Mouse (Mus musculus) urinary bladder, postnatal 14 days (tissue): ENCODE measurements around the gene Ddx27.
"Not testable (repeated sequence)": the region's sequence is repeated elsewhere in the genome, so short reads cannot be mapped to it uniquely, and the experiment has no call there.

ENCODE experiments used
- DNase-seq: peaks from one replicate; pipeline ENCODE4 v3.0.0; 2021; ENCODE audit warnings: low spot score

Ddx27 gene

DNA sequence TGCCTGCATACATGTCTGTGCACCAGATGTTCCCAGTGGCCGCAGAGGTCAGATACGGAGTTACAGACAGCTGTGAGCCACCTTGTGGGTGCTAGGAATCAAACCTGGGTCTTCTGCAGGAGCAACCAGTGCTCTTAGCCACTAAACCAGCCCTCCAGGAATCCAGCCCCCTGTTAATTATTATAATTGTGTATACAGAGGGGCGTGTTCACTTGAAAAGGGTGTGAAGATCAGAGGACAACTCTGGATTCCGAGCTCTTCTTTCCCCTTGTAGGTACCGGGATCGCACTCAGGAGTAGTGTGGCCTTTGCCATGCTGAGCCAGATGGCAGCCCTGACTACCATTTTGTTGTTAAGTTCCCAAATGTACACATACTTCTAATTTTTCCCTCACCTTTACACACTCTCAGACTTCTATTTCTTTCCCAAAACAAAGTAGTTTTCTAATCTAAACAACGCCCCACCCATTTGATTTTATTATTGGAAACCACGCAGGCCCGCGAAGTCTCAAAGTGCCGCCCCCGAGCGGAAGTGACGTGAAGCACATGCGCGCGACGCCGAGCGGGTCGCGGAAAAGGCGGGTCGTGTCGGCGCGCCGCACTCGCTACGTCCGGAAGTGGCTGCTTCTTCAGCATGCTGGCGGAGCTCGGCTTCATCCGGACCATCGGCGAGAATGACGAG lies at the start of gene Ddx27:
Gene Ddx27, plus strand, starts transcription at position 492 of the 680 bp plus-strand sequence.
- peak; percentile 93 for DNase-seq

DNA sequence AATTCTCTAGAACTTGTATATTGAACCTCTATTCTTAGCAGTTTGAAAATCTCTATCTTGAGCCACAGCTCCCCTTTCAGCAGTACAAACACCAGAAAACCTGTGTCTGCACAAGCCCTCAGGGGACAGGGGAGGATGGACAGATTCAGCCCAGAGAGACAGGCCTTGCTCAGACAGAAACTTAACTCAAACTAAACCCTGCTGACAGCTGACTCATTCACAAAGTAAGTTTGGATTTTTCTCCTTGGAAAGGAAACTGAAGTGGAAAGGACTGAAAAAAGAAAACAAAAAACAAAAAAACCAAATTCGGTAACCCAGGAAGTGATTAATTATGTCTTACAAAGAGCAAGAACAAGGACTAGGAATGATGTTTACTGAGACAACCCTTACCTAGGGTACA lies 41.8 kb upstream of the Ddx27 start:
- DNase-seq = no peak

DNA sequence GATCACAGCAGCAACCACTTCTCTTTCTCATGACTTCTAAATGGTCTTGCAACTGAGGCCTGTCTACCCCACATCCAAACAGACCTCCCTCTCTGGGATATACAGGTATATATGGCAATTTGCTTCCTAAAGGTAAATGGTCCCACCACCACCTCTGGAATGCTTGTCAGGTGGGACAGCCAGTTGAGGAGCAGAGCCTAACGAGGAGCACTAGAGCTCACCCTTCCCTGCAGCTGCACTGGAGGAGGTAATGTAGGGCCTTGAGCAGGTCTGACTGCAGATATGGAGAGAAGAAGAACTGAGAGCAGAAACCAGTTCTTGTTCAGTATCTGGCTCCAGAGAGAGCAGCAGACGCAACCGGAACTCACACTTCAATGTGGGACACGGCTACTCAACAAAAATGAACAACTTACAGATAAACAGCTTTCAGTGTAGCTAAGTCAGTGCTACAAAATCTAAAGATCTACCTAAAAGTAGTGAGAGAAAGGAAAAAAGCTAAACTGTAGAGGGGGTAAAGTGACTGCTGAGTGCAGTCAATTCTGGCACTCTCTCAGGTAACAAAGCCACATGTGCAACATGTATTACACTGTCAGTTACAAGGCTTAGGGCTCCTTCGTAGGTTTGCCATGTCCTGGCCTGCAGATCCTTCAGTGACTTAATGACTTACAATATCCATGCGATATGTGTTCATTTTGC lies 40.7 kb upstream of the Ddx27 start:
- DNase-seq = no peak

DNA sequence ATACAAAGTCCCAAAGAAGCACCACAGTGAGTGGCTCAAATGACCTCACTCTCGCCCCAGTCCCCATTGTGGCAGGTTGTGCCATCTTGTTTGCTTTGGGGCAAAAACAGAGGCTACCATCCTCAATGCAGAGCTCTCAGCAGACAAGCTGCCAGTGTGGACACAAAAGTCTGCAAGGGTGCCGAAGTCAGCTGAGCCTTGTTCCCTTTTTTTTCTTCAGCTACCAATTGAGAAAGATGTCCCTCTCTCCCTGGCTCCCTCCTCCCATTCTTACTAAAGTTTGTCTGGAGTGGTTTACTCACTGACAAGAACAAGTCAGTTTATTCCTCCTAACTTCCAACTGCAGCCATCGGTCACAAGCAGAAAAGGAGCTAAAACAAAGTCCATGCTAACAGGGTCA lies 38.6 kb upstream of the Ddx27 start:
- no peak for DNase-seq

DNA sequence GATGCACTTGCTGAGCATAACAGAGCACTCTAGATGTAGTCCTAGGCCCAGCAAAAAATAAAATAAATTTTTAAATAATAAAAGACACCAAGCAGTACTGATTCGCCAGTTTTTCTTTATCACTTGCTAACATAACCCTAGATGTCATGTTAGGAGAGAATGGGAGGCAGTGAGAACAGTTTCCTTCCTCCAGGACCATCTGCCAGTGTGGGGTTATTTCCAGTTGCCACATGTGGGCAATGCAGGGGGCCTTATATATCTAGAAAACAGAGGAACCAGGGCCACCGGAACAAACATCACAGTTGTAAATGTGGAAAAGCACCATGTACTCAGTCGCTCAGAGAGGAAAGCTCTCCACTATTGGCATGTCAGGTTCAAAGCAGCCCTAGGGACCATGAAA lies 37.5 kb upstream of the Ddx27 start:
- no peak for DNase-seq

DNA sequence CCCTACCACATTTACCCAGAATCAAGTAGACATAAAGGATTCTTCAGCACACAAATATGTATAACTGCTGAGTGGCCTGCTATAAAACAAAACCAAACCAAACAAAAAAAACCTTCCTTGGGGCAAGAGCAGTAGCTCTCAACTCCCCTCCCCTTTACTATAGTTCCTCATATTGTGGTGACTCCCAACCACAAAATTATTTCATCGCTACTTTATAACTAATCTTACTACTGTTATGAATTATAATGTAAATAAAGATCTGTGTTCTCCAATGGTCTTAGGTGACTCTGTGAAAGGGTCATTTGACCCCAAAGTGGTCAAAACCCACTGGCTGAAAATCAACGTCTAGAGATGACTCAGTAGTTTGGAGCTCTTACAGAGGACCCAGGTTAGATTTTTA lies 34.8 kb upstream of the Ddx27 start:
- DNase-seq = no peak

DNA sequence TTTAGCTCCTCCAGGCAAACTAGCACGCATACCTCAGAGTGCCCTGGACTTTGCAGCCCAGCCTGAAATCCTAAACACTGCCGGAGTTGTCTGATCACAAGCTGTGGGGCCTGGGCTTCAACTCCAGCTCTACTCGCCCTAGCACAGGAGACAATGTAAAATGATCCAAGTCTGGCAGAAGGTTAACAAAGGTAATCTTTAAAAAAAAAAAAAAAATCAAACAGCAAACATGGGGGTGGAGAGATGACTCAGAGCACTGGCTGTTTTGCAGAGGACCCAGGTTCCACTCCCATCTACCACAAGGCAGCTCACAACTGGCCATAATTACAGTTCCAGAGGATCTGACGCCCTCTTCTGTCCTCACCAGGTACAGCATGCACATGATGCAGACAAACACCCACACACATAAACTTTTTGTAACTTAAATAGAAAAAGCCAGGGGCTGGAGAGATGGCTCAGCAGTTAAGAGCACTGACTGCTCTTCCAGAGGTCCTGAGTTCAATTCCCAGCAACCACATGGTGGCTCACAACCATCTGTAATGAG lies 31.6 kb upstream of the Ddx27 start:
- no peak for DNase-seq

DNA sequence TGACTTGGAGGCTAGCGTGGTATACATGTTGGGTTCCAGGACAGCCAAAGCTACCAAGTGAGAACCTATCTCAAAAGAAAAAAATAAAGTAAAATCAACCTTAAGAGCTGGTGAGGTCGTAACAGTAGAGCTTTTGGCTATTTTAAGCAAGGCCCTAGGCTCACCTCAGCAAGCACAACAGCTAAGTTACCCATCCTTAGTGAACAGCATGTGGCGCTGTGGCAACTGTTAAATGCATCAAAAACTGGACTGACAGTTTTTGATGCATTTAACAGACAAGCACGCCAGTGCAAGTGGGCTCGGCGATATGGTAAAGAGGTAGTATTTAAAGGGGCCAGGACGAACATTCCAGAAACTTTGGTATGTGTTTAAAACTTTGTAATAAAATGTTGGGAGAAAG lies 24.1 kb upstream of the Ddx27 start:
- DNase-seq = no peak

DNA sequence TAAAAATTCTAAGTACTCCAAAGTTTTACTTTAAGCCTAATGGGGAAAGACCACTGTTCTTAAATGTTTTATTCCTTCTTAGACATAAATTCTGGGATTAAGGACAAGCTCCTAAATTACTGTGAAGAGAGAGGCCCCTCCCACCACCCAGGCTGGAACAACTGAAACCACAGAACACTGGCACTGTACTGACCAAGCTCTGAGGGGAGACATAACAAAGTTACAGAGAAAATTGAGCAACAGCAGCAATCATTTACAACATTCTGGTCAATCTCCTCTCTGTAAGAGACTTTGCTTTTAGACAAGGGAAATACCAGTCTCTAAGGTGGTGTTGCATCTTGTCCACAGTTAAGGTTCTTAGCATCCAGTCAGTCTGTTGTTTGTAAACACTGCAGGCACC lies 23.0 kb upstream of the Ddx27 start:
- no peak for DNase-seq

DNA sequence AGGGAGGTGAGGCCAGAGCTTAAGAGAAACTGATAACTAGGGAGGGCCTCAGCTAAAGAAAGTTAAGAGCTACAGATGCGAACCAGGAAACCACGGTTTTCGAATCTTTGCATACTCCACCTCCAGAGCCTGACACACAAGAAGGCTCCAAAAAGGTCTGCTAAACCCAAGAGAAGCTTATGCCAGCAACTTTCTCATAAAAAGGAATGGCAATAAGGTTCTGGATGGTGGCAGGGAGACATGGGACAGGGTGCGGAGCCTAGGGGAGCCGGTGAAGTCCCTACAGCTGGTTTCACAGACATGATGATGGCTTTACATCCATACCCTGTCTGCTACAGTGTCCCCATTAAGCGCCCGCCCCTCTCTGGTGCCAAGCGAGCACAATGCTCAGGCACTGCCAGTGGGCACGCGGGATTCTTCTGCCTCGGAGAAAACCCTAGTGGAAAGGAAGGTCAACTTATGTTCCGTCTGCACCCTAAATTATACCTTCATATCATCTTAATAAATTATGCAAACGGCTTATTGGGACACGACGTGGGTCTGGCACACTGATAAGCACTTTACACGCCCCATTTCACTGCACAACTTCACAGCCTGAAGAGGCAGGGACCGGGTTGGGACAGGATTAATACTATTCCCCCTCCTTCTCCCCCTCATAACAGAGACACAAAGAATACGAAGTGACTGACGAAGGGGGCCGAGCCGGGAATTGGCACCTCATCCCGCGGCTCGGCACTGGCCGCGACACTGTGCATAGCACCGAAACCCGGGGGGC lies 19.8 kb upstream of the Ddx27 start:
- no peak for DNase-seq

DNA sequence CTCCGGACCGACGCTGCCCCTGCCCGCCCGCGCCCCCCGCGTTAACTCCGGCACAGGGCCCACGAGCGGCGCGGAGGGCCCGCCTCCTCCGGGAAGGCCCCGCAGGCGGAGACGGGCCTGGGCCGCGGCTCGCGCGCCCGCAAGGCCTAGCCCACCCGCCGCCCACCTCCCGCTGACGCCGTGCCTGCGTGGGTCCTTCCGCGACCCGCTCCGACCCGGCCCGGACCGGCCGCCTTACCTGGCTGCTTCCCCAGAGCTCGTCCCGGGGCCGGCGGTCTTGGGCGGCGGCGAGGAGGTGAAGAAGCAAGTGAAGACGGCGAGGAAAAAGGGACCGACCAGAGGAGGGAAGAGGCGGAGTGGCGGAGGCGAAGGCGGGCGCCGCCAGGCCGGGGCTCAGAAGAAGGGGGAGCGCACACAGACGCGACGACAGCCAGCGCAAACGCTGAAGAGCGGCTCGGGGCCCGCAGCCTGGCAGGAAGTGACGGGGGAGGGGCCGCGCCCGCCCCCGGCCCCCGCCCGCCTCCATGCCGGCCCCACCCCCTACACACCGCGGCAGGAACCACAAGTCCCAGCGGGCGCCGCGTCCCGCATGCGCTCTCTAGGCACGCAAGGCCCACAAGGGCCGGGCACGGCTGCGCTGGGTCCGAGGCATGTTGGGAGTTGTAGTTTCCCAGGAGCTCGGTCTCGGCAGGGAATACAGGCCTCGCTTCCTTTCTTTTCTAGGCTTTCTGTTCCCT lies 19.0 kb upstream of the Ddx27 start, which contains the start of gene Stau1:
Gene Stau1, minus strand, starts transcription at position 504 of the 737 bp plus-strand sequence.
- peak; percentile 96 for DNase-seq

DNA sequence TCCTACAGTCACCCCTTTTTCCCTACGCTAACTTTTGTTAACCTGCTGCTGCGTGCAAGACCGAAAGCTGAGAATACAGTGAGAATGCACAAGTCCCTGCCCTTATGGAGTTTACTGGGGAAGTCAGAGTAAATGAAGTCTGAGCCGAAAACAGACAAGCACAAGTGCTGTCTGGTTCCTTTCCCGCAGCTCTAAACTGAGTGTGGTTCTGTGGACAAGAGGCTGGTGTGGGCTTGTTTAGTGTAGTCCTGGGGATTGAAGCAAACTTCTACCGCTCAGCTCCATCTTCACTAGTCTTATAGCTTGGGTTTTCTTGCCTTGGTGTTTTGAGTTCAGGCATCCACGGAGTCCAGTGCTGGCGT lies 18.5 kb upstream of the Ddx27 start:
- DNase-seq = no peak

DNA sequence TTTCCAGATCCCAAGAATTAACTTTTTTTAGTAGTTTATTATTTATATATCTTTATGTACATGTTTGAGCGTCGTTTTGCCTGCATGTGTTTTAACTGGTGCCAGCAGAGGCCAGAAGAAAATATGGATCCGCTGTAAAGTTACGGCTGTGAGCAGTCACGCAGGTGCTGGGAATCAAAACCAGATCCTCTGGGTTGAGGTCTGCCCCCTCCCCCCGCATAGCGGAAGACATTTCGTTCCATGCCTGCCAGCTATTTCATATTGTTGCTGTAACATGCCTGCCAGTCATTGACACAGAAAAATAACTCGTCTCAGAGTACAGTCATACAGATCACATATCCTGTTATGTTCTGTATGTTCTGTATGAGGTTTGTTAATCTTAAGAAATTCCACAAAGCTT lies 13.5 kb upstream of the Ddx27 start:
- DNase-seq = no peak

DNA sequence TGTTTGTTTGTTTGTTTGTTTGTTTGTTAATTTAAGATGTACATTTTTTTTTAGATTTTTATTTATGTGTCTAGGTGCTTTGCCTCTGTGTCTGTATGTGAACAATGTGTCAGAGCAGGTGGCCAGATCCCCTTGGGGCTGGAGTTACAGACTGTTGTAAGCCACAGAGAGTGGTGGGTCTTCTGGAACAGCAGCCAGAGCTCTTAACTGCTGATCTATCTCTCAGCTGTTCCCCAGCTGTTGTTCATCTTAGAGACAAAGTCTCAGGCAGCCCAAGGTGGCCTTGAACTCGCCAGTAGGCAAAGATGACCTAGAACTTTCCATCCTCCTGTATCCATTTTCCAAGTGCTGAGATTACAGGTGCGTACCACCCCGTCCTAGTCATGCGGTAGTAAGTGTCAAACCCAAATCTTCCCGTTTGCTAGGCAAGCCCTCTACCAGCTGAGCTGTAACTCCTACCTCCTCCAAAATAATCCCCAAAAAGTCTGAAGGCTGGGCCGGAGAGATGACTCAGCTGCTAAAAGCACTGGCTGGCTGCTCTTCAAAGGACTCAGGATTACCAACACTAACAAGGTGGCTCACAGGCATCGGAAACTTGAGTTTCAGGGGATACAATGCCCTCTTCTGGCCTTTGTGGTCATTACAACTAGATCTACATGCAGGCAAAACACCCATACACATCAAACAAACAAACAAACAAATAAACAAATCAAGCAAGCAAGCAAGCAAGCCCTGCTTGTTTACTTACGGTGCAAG lies 10.7 kb upstream of the Ddx27 start:
- peak; percentile 72 for DNase-seq

DNA sequence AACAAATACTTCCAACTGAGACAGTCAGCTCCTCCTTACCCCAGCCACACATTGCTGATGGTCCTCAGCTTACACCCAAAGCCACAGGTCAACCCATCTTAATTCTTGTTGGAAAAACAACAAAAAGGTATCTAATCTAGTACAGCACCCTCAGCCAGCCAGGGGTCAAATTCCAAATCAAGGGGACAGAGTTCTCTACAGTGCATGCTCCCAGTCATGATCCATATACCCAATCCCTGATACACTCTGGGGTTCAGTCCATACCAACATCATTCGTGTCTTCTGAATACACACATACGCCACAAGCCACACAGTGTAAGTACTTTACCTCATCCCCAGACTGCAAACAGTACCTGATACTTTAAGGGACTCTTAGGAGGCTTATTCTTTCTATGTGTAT lies 8.6 kb upstream of the Ddx27 start:
- no peak for DNase-seq

DNA sequence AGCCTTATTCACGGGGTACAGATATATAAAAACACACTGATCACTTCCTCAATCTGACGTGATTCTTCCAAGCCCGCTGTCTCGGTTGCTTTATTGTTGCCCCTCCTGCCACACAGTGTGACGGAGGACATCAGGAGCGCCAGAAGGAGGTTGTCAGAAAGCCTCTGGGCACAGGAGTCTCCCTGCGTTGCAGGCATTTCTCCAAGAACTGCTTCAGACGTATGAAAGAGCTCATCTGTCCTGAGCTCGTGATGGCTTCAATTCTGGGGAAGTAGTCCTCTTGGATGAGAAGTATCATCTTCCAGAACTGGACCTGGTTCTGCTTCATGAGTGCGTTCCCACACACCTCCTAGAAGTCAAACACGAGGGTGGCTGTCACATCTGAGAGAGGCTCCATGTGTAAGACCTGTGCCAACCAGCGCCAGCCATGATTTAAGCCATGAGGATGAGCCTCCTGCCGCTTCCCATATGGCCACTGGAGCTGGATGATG lies 7.9 kb upstream of the Ddx27 start:
- no peak for DNase-seq

DNA sequence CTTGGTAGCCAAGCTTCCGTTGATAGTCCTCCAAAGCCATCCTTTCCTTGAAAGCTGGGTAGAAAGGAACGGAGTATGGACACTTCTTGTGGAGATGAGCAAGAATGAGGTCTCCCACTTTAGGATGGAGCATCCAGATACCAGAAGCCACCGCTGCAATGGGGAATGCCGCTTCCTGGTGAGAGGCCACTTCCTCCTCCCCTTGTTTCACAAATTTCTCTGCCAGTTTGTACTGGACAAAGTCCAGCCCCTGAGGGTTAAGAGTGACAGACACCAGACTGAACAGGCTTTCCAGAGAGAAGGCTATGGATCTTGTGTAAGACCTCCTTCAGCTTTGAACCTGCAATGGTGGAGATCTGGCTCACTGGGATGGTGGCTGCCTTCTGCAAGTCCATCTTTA lies 7.4 kb upstream of the Ddx27 start:
- not testable (repeated sequence) for DNase-seq

DNA sequence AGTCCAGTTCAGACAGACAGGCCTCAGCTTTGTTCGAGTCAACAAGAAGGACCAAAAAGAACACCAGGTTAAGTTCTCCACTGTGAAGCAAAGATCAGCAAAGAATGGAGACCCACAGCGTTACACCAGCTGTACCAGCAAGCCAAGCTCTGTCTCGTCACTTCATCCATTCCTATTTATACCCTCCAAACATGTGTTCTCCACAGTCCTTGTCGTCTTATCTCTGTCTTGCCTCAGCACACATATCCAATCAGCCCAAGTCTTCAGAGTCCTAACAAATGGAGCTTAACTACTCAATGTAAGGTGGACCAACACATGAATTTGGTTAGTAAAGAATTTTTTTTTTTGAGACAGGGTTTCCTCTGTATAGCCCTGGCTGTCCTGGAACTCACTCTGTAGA lies 5.5 kb upstream of the Ddx27 start:
- DNase-seq = no peak

DNA sequence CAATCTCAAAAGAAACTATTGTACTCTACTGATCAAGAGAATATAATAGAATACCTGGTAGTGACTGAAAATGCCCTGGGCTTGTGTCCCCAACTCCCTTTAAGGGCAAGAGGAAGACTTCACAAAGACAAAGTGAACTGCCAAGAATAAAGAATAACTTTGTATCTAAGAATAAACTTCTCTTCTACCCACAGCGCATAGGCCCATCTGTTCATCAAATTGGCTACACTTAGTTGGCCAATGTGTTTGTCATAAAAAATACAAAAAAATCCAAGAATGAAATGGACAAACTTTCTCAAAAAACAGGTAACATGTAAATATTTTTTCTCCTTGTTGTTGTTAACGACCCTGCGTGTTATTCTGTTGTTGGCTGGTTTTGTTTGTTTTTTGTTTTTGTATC lies 4.4 kb upstream of the Ddx27 start:
- no peak for DNase-seq

DNA sequence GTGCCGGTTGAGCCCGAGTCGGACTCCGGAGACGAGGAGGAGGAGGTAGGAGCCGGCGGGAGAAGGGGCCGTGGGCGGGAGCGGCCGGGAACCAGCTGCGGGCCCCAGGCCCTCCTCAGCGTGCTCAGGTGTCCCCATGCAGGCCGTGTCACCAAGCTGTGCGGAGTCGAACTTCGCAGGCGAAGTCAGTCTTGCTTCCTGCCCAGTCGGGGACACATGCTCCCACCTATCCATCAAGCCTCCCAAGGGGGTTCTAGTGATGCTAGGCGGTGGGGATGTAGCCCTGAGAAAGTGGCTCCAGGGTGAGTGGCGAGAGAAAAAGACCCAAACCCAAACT lies 357 bp downstream of the Ddx27 start:
- no peak for DNase-seq

DNA sequence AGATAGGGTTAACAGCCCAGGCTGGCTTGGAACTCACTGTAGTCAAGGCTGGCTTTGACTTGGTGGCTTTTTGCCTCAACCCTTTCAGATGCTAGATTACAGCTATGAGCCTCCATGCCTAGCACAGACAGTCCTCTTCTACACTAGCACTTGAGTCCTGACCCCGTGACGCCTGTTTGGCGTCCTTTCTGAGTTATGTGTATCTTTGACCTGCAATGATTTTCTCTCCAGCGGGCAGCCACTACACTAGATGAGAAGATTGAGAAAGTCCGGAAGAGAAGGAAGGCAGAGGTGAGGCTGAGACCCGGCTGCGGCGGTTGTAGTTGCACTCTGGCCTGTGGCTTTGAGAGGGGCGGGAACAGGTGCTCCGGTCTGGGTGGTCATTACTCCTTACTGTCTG lies 4.4 kb downstream of the Ddx27 start:
- DNase-seq = no peak
